Mouse (Mus musculus) heart, embryonic 10.5 days (tissue): ENCODE data around the gene Fnip2. TPM values are rescaled to one million over a fixed set of nuclear protein-coding genes. Genes with fewer than 3 reads are reported as not detected.

Experiments
- DNase-seq: peaks from one replicate; pipeline ENCODE4 v3.0.0-alpha.2; 2017; ENCODE audit warnings: low spot score
- H3K27ac ChIP-seq: fragments of 300-500 bp; sonication (generic); 2 replicates; pipeline ENCODE4 v1.5.1; 2016; ENCODE audit warnings: mild to moderate bottlenecking
- H3K27me3 ChIP-seq: fragments of 300-500 bp; sonication (generic); 2 replicates; pipeline ENCODE4 v1.6.1; 2016; ENCODE audit warnings: mild to moderate bottlenecking; ENCODE audit not compliant: poor library complexity, insufficient read depth, severe bottlenecking
- H3K36me3 ChIP-seq: fragments of 300-500 bp; sonication (generic); 2 replicates; pipeline ENCODE4 v1.6.1; 2016; ENCODE audit warnings: mild to moderate bottlenecking, moderate library complexity
- H3K4me1 ChIP-seq: fragments of 300-500 bp; sonication (generic); 2 replicates; pipeline ENCODE4 v1.6.1; 2016; ENCODE audit warnings: mild to moderate bottlenecking
- H3K4me3 ChIP-seq: fragments of 300-500 bp; sonication (generic); 2 replicates; pipeline ENCODE4 v1.5.1; 2016; ENCODE audit warnings: mild to moderate bottlenecking, moderate library complexity
- H3K9me3 ChIP-seq: fragments of 300-500 bp; sonication (generic); 2 replicates; pipeline ENCODE4 v1.6.1; 2016; ENCODE audit warnings: mild to moderate bottlenecking, moderate library complexity
- WGBS: fragments of 180-500 bp; shearing (Covaris S2); methylation state at CpG from one replicate; pipeline ENCODE4 v1.1.7; 2016; 5-methylcytosine and 5-hydroxymethylcytosine counted together
- polyA plus RNA-seq: library from polyadenylated mRNA; unstranded; fragments of >200 nt; fragmentation: Nextera tagmentation; extraction: Ambion mirVana; gene quantifications from 2 replicates; pipeline ENCODE4 v1.2.1, GENCODE M21; 2016

Gene Fnip2
- polyA plus RNA-seq, 1 experiment from 2014 or later, result 4.7 TPM

- H3K4me3 ChIP-seq, result no peak overlapping the region
- H3K36me3 ChIP-seq, result no peaks in the 10 kb centered on the region
- no peak for DNase-seq
- H3K27ac ChIP-seq, result no peak overlapping the region
- peaks cover 8% of the 10 kb centered on the region; the same call in 1 of the 2 replicates for H3K4me1 ChIP-seq
- WGBS, result 36% methylated on average over 5 of the region's 5 CpGs
- H3K9me3 ChIP-seq, result no peaks in the 10 kb centered on the region
- no peaks in the 10 kb centered on the region for H3K27me3 ChIP-seq
These were observed 157.0 kb downstream of the Fnip2 start for GRCm38 (mm10) chr3:79410629-79410995.

- H3K27ac ChIP-seq, result no peak overlapping the region
- no peak overlapping the region for H3K4me3 ChIP-seq
- no peaks in the 10 kb centered on the region for H3K9me3 ChIP-seq
- no peaks in the 10 kb centered on the region for H3K36me3 ChIP-seq
- 51% methylated on average over 10 of the region's 10 CpGs for WGBS
- peaks cover 8% of the 10 kb centered on the region; the same call in 1 of the 2 replicates for H3K4me1 ChIP-seq
- no peaks in the 10 kb centered on the region for H3K27me3 ChIP-seq
- no peak for DNase-seq
These were observed 157.5 kb downstream of the Fnip2 start for GRCm38 (mm10) chr3:79409927-79410628.

- Histone ChIP-seq H3K4me1 (peaks cover 8% of the 10 kb centered on the region; the same call in 1 of the 2 replicates), H3K27ac (no peak overlapping the region), H3K27me3 (no peaks in the 10 kb centered on the region), H3K36me3 (no peaks in the 10 kb centered on the region), H3K4me3 (no peak overlapping the region), H3K9me3 (no peaks in the 10 kb centered on the region)
- WGBS, result 65% methylated on average over 4 of the region's 4 CpGs
- DNase-seq, result no peak
These were observed 159.1 kb downstream of the Fnip2 start for GRCm38 (mm10) chr3:79408546-79408945.

Other genes with a start within 250 kb of the Fnip2 start
- gene Gm17359, start 231.1 kb downstream of the Fnip2 start, polyA plus RNA-seq, result not detected in 2 replicates
- gene Ppid, start 23.5 kb upstream of the Fnip2 start, polyA plus RNA-seq, result 145 and 186 TPM in 2 replicates
- 24.0 and 25.1 TPM in 2 replicates for gene 4930579G24Rik, start 61.3 kb upstream of the Fnip2 start, polyA plus RNA-seq
- gene Etfdh, start 61.7 kb upstream of the Fnip2 start, polyA plus RNA-seq, result 88.6 and 129 TPM in 2 replicates
- 2.8 and 6.0 TPM in 2 replicates for gene Rxfp1, start 170.1 kb upstream of the Fnip2 start, polyA plus RNA-seq